Mouse (Mus musculus): ENCODE measurements around the gene Gm10772.
"Not testable (repeated sequence)": the region's sequence is repeated elsewhere in the genome, so short reads cannot be mapped to it uniquely, and the experiment has no call there.

Gene Gm10772

GRCm38 (mm10) chr13:66227473-66227872 lies at the start of gene Gm10772:
Gm10772 (minus strand) TSS chr13:66227573.
- not testable (repeated sequence) for DNase-seq (ENCODE audit: low spot score)

GRCm38 (mm10) chr13:66263914-66264313 lies 36.5 kb upstream of the Gm10772 start:
- not testable (repeated sequence) for DNase-seq (ENCODE audit: low spot score)

GRCm38 (mm10) chr13:66263141-66263540 lies 35.8 kb upstream of the Gm10772 start:
- DNase-seq (ENCODE audit: low spot score): not testable (repeated sequence)

GRCm38 (mm10) chr13:66214349-66214748 lies 13.0 kb downstream of the Gm10772 start:
- no peak for DNase-seq (ENCODE audit: low spot score)

- DNase-seq (ENCODE audit: low spot score): not testable (repeated sequence)
Measured at GRCm38 (mm10) chr13:66213811-66214210, 13.6 kb downstream of the Gm10772 start.

- not testable (repeated sequence) for DNase-seq (ENCODE audit: low spot score)
Measured at GRCm38 (mm10) chr13:66179172-66179571, 48.2 kb downstream of the Gm10772 start.
